In the genomic region with DNA sequence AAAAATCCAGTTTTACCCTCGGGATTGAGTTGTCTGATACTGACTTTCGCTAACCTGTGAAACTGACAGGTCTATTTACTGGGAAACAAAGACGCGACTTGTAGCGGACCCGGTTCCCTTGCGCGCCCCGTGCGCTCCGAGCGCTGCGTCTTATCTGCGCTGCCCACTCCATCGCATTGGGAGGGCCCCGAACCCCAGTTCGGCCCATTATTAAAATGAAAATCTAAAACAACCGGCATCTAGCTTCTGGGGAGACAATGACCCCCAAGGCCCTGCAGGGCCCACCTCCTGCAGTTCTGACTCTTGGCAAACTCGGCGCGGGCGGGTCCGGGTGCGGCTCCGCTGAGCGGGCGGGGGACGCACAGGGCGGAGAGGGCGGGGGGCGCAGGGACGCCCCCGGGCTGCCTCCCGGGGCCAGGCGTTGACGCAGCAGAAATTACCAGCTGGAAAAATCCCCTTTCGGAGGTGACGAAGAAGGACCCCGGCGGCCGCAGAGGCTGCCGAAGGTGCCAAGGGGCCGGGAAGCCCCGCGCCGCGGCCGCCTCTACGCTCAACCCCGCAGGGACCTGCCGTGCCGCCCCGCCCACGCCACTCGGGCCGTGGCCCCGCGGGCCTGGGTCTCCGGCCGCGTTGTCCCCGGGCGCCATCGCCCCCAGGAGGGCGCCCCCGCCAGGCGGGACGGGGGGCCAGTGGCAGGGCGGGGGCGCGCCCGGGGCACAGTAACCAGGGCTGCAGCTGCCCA, we compare ENCODE assay signal across 8 mouse cellular contexts. TPM values are rescaled to one million over a fixed set of nuclear protein-coding genes. Genes with fewer than 3 reads are reported as not detected.
DNase-seq lines count a peak whose midpoint lies in the region; ATAC-seq and TF ChIP-seq lines count a peak whose summit lies in the region.

No protein-coding gene starts in this region.

- peak overlapping the region; percentile 92 for H3K4me3 ChIP-seq in intestine, embryonic 15.5 days (replicated peaks)
- peak overlapping the region; percentile 75 for H3K4me3 ChIP-seq in lung, adult 2 months (replicated peaks; ENCODE audit: extremely low read depth, low read depth, low read length)

- TF ChIP-seq POLR2A in lung, adult 2 months (IDR thresholded peaks at IDR 0.05; ENCODE audit: borderline replicate concordance, extremely low read depth, low read depth, low read length): no peak

- peaks cover 24% of the 10 kb centered on the region for H3K27me3 ChIP-seq in intestine, embryonic 15.5 days (replicated peaks)

- no peak for TF ChIP-seq CTCF in lung, adult 2 months (IDR thresholded peaks at IDR 0.05; ENCODE audit: insufficient read depth, low read length)

- intact Hi-C loops in gastrocnemius, postnatal 14 days (cut with DNase I; ENCODE audit: low total_unique reads): no loop called here

- H3K9me3 ChIP-seq in intestine, embryonic 15.5 days: no peaks in the 10 kb centered on the region

- H3K9ac ChIP-seq in intestine, embryonic 15.5 days: peak overlapping the region; percentile 73

- ATAC-seq in intestine, embryonic 15.5 days: peak; percentile 8; the same call in 1 of the 2 replicates
- ATAC-seq in megakaryocyte-erythroid progenitor cell, adult 5-6 weeks (replicated peaks; ENCODE audit: low FRiP score, low TSS enrichment, poor library complexity, severe bottlenecking): no peak

- peaks cover 21% of the 10 kb centered on the region for H3K4me1 ChIP-seq in intestine, embryonic 15.5 days (replicated peaks)
- H3K4me1 ChIP-seq in lung, adult 2 months (ENCODE audit: control insufficient read depth, insufficient read depth, low read length): peaks cover 7% of the 10 kb centered on the region; the same call in 1 of the 2 replicates

- DNase-seq in A20 (ENCODE audit: low read depth, low spot score) (peak; percentile 43), ES-CJ7 (ENCODE audit: low read depth, low spot score) (peak; percentile 26)
- peak; percentile 72 to 74 for DNase-seq in cerebellum, postnatal 10 days
- peak; percentile 47 for DNase-seq in gastrocnemius, postnatal 14 days
- DNase-seq in lung, adult 2 months: peak; percentile 44
- DNase-seq in ovary, postnatal 14 days (ENCODE audit: low spot score): peak; percentile 26

- peak overlapping the region; percentile 62; the same call in 1 of the 2 replicates for H3K27ac ChIP-seq in intestine, embryonic 15.5 days

- WGBS in intestine, embryonic 15.5 days: under 1% methylated on average over 60 of the region's 72 CpGs
- under 1% methylated on average over 72 of the region's 72 CpGs for WGBS in lung, adult 2 months

- H3K4me2 ChIP-seq in intestine, embryonic 15.5 days (replicated peaks): peak overlapping the region; percentile 99

- H3K36me3 ChIP-seq in intestine, embryonic 15.5 days: no peaks in the 10 kb centered on the region

RNA-seq across cellular contexts. Expression of a gene that starts 0.6 kb away (rescaled TPM):
- 1 to 10 TPM; 5.3 to 5.7 TPM for total RNA-seq in gastrocnemius, postnatal 14 days (2021)
- 7.2 and 7.4 TPM in 2 replicates for polyA plus RNA-seq in intestine, embryonic 15.5 days (2015; fragmentation: Nextera tagmentation; extraction: Ambion mirVana)
- 14.7 and 17.0 TPM in 2 replicates for polyA plus RNA-seq in lung, adult 2 months (2012; rRNA removed)
- 22.8 and 38.7 TPM in 2 replicates for total RNA-seq in megakaryocyte-erythroid progenitor cell, adult 5-6 weeks (2014; fragmentation: Nextera tagmentation)
- 22.3 and 33.5 TPM in 2 replicates for total RNA-seq in megakaryocyte-erythroid progenitor cell, adult 5-6 weeks (2017)

RNA-seq across cellular contexts. Expression of a gene that starts 34.4 kb away (rescaled TPM):
- total RNA-seq in gastrocnemius, postnatal 14 days (2021): not detected
- polyA plus RNA-seq in intestine, embryonic 15.5 days (2015; fragmentation: Nextera tagmentation; extraction: Ambion mirVana): 0.18 and 0.30 TPM in 2 replicates
- polyA plus RNA-seq in lung, adult 2 months (2012; rRNA removed): not detected in 2 replicates
- total RNA-seq in megakaryocyte-erythroid progenitor cell, adult 5-6 weeks (2014; fragmentation: Nextera tagmentation): not detected in 2 replicates
- total RNA-seq in megakaryocyte-erythroid progenitor cell, adult 5-6 weeks (2017): not detected in 2 replicates

RNA-seq across cellular contexts. Expression of a gene that starts 38.4 kb away (rescaled TPM):
- 10 to 100 TPM; 58.7 to 59.4 TPM for total RNA-seq in gastrocnemius, postnatal 14 days (2021)
- 133 and 140 TPM in 2 replicates for polyA plus RNA-seq in intestine, embryonic 15.5 days (2015; fragmentation: Nextera tagmentation; extraction: Ambion mirVana)
- polyA plus RNA-seq in lung, adult 2 months (2012; rRNA removed): 44.8 and 47.3 TPM in 2 replicates
- 65.2 and 70.9 TPM in 2 replicates for total RNA-seq in megakaryocyte-erythroid progenitor cell, adult 5-6 weeks (2014; fragmentation: Nextera tagmentation)
- 106 and 151 TPM in 2 replicates for total RNA-seq in megakaryocyte-erythroid progenitor cell, adult 5-6 weeks (2017)
